8 mouse cellular contexts compared by ENCODE assay signal in the genomic region with DNA sequence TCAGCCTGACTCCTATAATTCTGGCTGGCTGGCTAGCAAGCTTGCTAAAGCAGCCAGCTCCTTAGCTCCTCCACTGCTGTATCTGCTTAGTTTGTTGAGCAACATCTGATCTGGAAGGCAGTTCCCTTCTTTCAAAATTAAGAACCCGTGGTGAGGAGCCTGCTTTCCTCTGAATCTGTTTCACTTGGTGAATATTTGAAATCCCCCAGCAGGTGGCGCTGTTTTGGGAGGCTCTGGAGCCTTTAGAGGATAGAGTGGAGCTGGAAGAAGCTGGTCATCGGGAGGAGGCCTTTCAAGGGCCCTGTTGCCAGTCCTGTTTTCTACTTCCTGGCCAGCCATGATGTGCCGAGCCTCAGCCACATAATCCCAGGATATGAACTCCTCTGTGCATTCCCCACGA.
DNase-seq lines count a peak whose midpoint lies in the region; ATAC-seq and TF ChIP-seq lines count a peak whose summit lies in the region.

No protein-coding gene starts in this region.

- peaks cover 10% of the 10 kb centered on the region; the same call in 1 of the 2 replicates for H3K4me1 ChIP-seq in midbrain, embryonic 12.5 days

- DNase-seq in CD4-positive, CD25-positive, alpha-beta regulatory T cell, adult 2 months (ENCODE audit: low read depth, low spot score), result peak; percentile 83
- DNase-seq in heart, postnatal 4 days, result peak; percentile 88
- peak; percentile 65 to 75 for DNase-seq in left cerebral cortex, adult 2 months (ENCODE audit: extremely low spot score in 1 of 2, low spot score in 2 of 2)
- peak; percentile 49 to 73 for DNase-seq in spleen, postnatal 36 days (ENCODE audit: low spot score in 2 of 2)

- H3K27me3 ChIP-seq in midbrain, embryonic 12.5 days, result no peaks in the 10 kb centered on the region

- intact Hi-C loops in left cerebral cortex, adult 2 months (cut with DNase I), result no loop called here

- no peak overlapping the region for H3K4me3 ChIP-seq in left cerebral cortex, adult 2 months
- no peak overlapping the region for H3K4me3 ChIP-seq in midbrain, embryonic 12.5 days

- 54% methylated on average over 5 of the region's 5 CpGs for WGBS in midbrain, embryonic 12.5 days

- peak; percentile 73 for TF ChIP-seq CTCF in left cerebral cortex, adult 2 months (IDR thresholded peaks at IDR 0.05)

- no peak overlapping the region for H3K4me2 ChIP-seq in midbrain, embryonic 12.5 days (replicated peaks)

- no peaks in the 10 kb centered on the region for H3K36me3 ChIP-seq in midbrain, embryonic 12.5 days

- no peaks in the 10 kb centered on the region for H3K9me3 ChIP-seq in midbrain, embryonic 12.5 days

- no peak overlapping the region for H3K9ac ChIP-seq in midbrain, embryonic 12.5 days (replicated peaks)

- no peak for ATAC-seq in CD4-positive, CD25-positive, alpha-beta regulatory T cell, adult 4 months
- ATAC-seq in cerebellum, adult (ENCODE audit: insufficient number of reproducible peaks, low FRiP score, low TSS enrichment), result peak; percentile 60
- peak; percentile 86 for ATAC-seq in frontal cortex, adult (ENCODE audit: low TSS enrichment)
- 0 out of 2 replicates have a peak, but pooled peaks have one; percentile 30 for ATAC-seq in midbrain, embryonic 12.5 days (ENCODE audit: low FRiP score, low read depth)

- H3K27ac ChIP-seq in left cerebral cortex, adult 2 months, result no peak overlapping the region
- H3K27ac ChIP-seq in midbrain, embryonic 12.5 days (replicated peaks), result no peak overlapping the region
